Mouse (Mus musculus): ENCODE measurements around the gene Lasp1.
A peak's percentile ranks its signal among the peaks of the same experiment; 100 is the strongest.
"Not testable (repeated sequence)": the region's sequence is repeated elsewhere in the genome, so short reads cannot be mapped to it uniquely, and the experiment has no call there.

The Lasp1 gene

DNA sequence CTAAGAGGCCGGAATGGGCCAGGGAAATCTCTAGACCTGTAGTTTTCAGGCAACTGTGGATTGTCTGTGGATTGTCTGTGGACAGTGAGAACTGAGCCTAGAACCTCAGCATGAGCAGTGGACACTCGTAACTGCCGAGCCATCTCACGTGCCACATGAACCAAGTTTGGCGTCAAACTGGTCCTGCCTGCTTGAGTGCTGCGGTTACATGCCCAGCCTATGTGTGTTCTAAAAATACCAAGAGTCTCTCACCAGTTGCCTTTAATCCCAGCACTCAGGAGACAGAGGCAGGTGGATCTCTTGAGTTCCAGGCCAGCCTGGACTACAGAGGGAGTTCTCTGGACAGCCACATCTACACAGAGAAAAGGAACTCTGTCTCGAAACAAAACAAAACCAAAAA, 30.6 kb downstream of the Lasp1 start:
- no peak for DNase-seq (ENCODE audit: low read depth, low spot score)

DNA sequence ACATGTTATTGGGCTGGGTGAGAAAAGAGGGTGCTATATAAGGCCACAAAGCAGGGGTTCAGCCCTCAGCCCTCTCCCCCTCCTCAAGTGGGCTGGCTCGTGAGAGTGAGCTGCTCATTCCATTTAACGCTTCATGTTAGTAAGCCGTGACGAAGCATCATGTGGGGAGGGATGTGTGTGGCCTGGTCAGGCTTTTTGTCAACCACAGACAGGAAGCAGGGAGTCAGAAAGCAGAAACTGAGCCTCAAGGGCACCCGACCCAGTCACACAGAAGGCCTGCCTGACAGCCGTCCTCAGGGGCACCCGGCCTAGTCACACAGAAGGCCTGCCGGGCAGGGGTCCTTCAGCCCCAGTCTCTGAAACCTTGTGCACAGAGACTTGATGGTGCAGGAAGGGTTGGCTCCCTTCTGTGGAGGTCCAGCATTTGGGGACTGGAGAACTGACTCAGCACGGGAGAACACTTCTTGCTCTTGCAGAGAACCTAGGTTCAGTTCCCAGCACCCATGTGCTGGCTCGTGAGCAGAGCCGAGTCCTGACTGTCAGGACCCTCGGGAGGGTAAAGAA, 31.2 kb downstream of the Lasp1 start:
- DNase-seq (ENCODE audit: low read depth, low spot score) = peak; percentile 47

DNA sequence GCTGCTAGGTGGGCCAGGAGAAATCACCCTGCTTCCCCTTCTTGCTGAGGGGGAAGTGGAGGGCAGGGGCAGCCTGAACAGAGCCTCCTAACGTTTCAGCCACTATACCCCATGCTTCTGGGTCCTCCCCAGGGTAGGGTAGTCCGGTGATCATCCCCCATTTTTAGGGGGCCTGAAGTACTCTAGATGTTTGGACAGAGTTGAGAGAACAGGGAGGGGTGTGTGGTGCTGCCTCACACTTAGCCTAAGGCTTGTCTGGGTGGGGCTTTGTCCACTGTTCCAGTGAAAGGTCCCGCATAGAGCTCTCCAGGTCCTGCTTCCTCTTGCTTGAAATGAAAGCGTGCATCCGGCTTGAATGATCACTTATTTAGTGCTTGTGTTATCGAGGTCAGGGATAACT, 31.7 kb downstream of the Lasp1 start:
- no peak for DNase-seq (ENCODE audit: low read depth, low spot score)

DNA sequence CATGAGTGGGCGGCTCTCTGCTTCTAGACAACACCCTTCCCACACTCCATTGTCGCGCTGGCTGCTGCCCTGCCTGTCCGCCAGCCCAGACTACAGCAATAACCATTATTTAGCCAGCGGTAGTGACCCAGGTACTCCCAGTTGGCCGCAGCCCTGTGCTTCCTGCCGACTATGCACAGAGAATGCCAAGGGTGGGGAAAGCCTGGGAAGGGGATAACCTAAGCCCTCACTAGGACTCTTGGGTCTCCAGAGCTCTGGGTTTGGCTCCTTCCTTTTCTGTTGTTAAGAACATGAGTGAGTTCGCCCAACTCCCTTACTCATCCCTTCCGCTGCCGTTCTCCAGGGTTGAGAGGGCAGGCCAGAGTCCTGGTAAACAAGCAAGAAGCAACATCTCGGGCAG, 33.2 kb downstream of the Lasp1 start:
- no peak for DNase-seq (ENCODE audit: low read depth, low spot score)

DNA sequence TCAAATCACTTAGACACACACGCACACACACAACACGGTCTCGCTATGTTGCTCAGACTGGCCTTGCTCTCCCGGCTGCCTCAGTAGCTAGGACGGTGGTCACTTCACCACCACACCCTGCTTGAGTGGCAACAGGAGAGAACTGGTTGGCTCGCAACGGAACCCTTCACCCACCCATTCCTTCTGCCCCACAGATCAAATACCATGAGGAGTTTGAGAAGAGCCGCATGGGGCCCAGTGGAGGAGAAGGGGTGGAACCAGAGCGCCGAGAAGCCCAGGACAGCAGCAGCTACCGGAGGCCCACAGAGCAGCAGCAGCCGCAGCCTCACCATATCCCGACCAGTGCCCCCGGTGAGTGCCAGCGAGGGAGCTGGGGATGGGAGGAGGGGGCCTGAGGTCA, 34.6 kb downstream of the Lasp1 start:
- DNase-seq (ENCODE audit: low read depth, low spot score) = no peak

DNA sequence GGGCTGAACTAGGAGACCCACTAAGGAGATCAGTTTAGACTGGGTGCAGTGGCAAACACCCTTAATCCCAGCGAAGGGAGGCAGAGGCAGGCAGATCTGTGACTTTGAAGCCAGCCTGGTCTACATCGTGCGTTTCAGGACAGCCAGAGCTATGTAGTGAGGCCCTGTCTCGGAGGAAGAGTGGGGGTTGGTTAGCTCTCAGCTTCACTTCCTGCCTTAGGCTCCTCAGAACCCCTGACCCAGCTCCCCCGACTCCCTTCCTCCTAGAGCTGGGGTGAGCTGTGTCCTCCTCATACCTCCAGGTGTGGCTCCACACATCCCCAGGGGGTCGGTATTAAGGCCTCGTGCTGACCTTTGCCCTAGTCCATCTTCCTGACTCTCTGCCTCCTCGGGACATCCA, 37.7 kb downstream of the Lasp1 start:
- peak; percentile 46 for DNase-seq (ENCODE audit: low read depth, low spot score)

DNA sequence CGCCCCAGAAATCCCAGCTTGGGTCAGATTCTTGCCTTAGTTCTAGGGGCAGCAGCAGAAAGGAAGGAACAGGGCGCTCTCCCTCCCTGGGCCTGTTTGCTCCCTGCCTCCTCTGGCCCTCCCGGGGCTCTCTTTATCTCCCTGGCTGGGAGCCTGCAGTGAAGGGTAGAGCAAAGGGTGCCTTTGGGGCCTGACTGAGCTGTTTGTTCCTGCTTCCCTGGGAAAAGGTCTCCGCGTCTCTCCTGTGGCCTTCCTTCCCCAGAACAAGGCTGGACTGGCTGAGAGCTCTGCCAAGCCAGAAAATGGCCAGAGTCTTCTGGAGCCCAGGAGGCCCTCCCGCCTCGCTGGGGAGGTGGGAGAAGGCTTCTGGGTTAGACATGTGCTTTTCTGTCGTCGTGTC, 38.3 kb downstream of the Lasp1 start:
- not testable (repeated sequence) for DNase-seq (ENCODE audit: low read depth, low spot score)

DNA sequence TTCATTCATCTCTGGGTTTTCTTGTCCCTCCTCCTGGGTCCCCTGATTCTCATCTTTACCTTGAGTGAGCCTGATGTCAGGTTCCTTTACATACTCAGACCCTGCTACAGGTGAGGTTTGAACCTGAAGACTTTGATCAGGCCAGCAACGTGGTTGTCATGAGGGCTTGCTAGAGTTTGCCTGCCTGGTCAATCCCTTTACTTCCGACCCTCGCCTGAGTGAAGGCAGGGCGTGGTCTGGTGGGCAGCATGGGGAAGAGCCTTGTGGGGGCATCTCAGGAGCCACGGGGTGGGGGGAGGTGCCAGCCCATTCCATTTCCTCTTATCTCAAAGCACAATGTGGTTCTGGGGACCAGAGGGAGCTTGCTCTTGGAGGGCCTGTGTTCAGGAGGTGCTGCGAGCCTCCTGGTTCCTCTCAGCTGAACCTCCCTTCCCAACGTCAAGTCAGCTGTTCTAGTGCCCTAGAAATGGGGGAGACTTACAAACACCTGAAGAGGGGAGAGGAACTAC, 38.9 kb downstream of the Lasp1 start:
- no peak for DNase-seq (ENCODE audit: low read depth, low spot score)

DNA sequence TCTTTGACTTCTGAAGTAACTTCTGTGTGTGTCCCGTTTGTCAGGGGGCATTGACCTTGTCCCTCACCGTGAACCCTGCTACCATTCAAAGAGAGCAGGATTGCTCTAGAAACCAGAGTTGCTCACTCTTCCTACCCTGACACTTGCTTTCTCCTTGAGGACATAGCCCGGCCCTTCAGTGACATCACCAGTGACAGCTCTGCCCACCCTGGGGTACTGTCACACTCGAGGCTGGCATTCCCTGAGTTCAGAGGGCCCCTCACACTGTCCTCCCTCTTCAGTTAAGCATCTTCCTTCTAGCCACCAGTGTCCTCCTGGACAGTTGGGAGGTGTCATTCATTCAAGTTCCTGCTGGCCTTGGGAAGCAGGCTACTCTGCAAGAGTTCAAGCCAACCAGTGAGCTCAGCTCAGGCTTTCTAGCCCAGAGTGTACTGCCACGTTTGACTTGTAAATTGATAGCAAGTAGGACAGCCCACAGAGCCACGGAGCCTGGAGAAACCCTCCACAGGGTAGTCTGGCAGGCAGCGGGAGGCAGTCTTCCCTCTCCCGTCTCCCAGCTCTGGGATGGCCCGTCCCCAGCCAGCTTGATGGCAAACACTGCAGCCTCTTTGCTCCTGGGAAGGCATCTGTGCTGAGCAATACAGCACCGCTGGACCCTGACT, 40.1 kb downstream of the Lasp1 start:
- no peak for DNase-seq (ENCODE audit: low read depth, low spot score)

DNA sequence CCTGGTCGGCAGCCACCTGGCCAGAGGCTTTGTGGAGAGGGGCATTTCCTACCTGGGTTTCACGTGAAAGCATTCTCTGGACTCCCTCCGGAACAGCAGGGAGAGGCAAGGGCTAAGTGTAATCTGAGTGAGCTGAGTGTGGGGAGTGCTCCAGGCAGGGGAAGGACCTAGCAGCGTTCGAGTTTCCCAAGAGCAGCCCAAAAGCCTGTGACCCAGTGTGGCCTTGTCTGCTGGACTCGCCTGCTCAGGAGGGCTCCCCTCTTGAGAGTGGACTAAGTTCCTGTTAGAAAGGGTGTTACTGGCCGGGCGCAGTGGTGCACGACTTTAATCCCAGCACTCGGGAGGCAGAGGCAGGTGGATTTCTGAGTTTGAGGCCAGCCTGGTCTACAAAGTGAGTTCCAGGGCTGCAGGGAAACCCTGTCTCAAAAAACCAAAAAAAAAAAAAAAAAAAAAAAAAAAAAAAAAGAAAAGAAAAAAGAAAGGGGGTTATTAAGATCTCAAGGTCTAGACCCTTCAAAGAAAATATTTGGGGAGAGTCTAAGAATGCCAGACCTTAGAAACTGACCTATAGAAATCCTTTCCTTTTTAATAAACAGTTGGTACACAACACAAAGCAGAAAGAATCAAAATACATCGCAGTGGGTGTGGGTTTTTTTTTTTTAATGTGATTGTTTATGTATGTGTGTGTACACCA, 40.8 kb downstream of the Lasp1 start:
- DNase-seq (ENCODE audit: low read depth, low spot score) = no peak

DNA sequence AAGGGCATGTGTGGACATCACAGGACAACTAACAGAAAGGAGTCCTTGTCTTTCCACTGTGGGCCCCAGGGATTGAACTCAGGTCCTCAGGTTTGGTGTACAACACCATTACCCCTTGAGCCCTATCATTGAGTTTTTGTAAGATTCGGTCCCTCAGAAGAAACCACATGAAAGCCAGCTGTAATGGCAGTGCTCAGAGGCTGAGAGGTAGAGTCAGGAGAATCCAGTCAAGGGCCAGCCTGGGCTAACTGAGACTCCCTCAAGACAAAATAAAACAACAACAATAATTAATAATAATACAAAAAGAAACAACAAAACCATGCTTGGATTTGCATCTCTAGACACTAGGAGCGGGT, 41.3 kb downstream of the Lasp1 start:
- DNase-seq (ENCODE audit: low read depth, low spot score) = peak; percentile 44

DNA sequence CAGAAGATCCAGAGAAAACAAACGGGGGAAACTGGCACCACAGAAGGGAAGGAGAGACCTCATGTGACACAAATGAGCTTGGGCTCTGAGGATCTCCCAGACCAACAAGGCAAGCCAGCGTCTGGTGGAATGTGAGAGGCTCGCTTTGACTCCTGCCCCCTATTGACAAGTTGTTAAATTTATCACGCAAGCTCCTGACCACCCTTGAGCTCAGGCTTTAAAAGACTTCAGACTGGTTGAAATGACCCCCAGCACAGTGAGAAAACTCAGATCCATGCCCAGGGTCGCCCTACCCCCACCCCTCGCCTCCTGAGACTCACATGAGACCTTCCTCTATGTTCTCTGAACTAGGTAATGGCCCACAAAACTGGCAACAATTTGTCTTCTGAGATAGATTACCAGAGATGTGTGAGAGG, 41.7 kb downstream of the Lasp1 start, which contains the start of gene B230217C12Rik:
TSS of gene B230217C12Rik (plus strand) at position 242 of the 416 bp plus-strand sequence.
- DNase-seq (ENCODE audit: low read depth, low spot score) = peak; percentile 60

DNA sequence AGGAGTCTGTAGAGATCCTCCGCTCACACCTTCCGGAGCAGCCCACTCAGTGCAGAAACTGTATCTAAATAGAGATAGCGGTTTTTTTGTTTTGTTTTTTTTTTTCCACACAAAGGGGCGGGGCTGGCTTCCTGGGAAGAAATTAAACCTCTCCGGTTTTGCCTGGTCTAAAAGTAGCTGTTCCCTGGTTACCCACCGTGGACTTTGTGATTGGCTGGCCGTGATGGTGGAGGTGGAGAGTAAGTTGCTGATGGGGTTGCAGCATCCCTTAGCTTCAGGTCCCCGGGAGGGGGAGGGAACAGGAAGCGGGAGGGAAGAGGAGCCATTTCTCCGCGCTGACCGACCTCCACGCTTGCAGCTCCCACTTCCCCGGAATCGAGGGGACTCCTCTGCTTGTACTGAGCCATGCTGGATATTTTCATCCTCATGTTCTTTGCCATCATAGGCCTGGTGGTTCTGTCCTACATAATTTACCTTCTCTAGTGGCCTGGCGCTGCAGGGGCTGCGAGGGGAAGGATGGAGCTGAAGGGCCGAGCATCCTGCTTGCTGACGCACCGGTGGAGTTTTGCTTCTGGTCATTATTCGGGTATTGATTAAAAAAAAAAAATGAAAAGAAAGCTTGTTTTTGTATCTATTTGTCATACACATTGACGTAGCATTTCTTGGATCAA, 42.3 kb downstream of the Lasp1 start:
- peak; percentile 59 for DNase-seq (ENCODE audit: low read depth, low spot score)

DNA sequence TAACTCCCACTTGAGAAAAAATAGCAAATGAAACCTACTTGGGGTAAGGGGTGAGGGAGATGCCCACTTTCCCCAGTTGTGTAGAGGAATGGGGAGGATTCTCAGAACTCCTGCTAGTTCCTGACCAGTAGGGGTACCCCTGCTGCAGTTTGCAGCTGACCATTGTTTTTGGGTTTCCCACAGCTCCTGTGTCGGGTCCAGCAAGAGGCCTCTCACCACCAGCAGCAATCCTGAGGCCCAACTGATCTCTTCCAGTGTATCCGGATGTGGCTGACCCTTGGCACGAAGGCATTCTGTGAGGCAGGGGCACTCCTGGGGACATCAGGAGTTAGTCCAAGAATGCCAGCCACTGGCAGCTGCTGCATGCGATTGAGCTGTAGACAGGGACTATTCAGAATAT, 43.2 kb downstream of the Lasp1 start:
- no peak for DNase-seq (ENCODE audit: low read depth, low spot score)

DNA sequence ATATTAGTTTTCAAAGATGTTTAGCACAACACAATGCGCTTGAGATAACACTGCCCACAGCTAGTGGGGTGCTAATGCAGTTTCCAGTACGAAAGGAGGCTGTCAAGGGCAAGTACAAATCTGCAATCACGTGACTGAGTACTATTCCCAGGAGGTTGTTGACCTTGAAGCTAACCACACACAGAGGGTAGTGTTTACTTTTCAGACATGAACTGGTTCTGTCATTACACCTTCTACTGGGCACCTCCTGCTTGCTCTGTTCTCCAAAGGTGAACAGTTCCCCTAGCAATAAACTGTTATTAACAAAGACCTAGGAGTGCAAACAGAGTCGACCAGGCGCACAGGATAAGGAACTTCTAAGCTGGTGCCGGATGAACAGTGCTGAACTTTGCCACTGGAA, 51.6 kb downstream of the Lasp1 start:
- no peak for DNase-seq (ENCODE audit: low read depth, low spot score)

DNA sequence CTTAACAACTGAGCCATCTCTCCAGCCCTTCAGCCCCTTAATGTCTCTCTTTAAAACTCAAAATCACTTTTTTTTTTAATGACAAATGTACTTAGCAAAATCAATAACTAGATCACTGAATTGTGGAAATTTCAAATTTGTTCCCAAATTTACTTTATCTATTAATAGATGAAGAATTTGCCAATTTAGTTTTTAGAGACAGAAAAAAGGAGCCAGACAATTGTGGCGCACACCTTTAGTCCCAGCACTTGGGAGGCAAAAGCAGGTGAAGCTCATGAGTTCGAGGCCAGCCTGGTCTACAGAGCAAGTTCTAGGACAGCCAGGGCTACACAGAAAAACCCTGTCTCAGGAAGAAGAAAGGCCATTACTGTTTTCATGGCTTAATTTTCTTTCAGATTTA, 52.8 kb downstream of the Lasp1 start:
- DNase-seq (ENCODE audit: low read depth, low spot score) = no peak

DNA sequence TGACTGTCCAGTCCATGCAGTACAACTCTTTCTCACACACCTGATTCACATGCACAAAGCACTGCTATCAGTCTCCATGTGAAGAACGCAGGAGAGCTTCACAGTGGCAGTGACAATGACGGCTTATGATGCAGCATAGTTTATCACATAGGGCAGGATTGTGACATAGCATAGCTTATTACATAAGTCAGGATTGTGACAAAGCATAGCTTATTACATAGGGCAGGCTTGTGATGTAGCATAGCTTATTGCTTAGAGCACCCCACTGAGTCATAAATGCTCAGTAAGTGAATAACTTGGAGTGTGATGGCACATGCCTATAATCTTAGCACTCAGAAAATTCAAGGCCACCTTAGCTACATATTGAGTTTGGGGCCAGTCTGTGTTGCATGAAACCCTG, 56.7 kb downstream of the Lasp1 start:
- no peak for DNase-seq (ENCODE audit: low read depth, low spot score)

DNA sequence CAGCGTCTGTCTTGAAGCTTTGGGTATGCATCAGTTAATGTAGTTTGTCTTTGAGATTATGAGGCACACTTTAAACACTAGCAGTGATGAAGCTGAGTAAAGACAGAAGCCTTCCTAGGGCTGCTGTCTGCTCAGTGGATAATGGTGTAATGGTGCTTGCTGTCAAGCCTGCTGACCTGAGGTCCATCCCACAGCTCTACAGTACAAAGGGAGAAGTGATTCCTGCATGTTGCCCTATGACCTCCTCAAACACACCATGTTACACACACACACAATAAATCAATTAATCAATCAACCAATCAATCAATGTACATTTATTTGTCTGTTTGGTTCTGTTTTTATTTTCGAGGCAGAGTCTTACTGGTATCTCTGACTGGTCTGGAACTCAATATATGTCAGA, 63.3 kb downstream of the Lasp1 start:
- no peak for DNase-seq (ENCODE audit: low read depth, low spot score)

DNA sequence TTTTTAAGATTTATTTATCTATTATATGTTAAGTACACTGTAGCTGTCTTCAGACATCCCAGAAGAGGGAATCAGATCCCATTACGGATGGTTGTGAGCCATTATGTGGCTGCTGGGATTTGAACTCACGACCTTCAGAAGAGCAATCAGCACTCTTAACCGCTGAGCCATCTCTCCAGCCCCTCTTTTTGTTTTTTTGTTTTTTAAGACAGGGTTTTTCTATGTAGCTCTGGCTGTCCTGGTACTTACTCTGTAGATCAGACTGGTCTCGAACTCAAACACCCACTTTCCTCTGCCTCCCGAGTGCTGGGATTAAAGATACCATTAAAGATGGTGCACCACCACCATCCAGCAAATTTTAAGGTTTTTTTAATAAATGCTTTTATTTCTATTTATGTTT, 66.6 kb downstream of the Lasp1 start:
- no peak for DNase-seq (ENCODE audit: low read depth, low spot score)

DNA sequence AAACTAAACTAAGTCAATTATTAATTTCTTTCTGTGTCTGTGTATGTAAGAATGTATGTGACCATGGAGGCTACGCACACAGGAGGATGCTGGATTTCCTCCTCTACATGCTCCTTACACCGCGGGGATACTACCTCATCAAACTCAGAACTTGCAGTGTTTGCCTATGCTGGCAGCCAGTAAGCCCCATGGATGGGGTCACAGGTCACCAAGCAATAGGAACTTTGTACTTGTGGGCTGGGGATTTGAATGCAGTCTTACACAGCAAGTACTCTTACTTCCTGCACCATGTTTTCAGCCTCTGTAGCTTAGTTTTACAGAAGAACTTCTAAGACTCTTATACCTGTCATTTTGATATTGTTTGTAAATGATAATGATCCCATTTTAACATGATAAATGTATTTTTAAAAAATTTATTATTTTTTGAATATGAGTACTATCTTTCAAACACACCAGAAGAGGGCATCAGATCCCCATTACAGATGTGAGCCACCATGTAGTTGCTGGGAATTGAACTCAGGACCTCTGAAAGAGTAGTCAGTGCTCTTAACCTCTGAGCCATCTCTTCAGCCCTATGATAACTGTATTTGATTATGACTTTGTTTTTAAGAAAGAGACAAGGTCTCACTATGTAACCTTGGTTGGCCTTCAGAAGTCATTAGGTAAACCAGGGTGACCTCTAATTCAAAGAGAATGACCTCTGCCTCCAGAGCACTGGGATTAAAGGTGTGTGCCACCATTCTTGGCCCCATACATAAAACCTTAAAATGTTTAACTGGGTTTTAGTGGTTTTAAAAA, 67.5 kb downstream of the Lasp1 start:
- no peak for DNase-seq (ENCODE audit: low read depth, low spot score)

DNA sequence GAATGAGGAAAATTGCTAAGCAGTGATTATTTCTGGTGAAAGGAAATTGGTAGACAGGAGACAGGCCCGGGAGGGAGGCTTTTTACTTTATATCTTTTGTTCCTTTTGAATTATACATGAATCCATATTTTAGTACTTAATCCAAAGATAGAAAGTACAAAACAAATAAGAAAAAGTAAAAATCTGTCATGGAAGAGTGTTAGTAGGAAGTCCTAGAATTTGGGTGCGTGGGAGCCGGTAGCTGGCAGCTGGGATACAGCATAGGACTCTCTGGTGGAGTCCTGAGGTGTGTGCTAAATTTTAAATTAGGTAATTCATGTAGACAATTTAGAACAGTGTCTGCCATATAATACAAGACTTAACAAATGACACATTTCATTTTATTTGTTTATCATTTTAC, 68.8 kb downstream of the Lasp1 start:
- no peak for DNase-seq (ENCODE audit: low read depth, low spot score)

DNA sequence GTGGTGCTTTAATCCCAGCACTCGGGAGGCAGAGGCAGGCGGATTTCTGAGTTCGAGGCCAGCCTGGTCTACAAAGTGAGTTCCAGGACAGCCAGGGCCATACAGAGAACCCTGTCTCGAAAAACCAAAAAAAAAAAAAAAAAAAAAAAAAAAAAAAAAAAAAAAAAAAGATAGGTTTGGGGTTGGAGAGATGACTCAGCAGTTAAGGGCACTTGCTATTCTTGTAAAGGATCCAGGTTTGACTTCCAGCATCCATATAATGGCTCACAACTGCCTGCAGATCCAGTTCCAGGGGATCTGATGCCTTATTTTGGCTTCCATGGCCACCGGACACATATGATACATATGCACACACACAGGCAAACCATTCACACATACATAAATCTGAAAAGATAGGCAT, 73.6 kb downstream of the Lasp1 start:
- DNase-seq (ENCODE audit: low read depth, low spot score) = not testable (repeated sequence)

Measured in CD4-positive, CD25-positive, alpha-beta regulatory T cell, adult 2 months (primary cell).